Mouse (Mus musculus): ENCODE results near the gene Wdr90.

The Wdr90 gene

GRCm38 (mm10) chr17:25860229-25860628 is 1.1 kb downstream of the Wdr90 start:
- DNase-seq (ENCODE audit: inconsistent ontology term): no peak

- DNase-seq (ENCODE audit: inconsistent ontology term): peak; percentile 96
Observed at GRCm38 (mm10) chr17:25844396-25844901, 16.9 kb downstream of the Wdr90 start, which contains the start of gene Rhot2. Gene Rhot2 (minus strand): TSS chr17:25844851.

GRCm38 (mm10) chr17:25843636-25844395 is 17.5 kb downstream of the Wdr90 start:
- no peak for DNase-seq (ENCODE audit: inconsistent ontology term)

GRCm38 (mm10) chr17:25843122-25843521 is 18.2 kb downstream of the Wdr90 start:
- no peak for DNase-seq (ENCODE audit: inconsistent ontology term)

- no peak for DNase-seq (ENCODE audit: inconsistent ontology term)
Observed at GRCm38 (mm10) chr17:25842509-25842908, 18.8 kb downstream of the Wdr90 start.

- no peak for DNase-seq (ENCODE audit: inconsistent ontology term)
Observed at GRCm38 (mm10) chr17:25841117-25841880, 20.0 kb downstream of the Wdr90 start, which contains the start of gene Gm20683. Gene Gm20683 (minus strand): TSS chr17:25841763.

GRCm38 (mm10) chr17:25840519-25840918 is 20.8 kb downstream of the Wdr90 start:
- DNase-seq (ENCODE audit: inconsistent ontology term): no peak

GRCm38 (mm10) chr17:25839455-25840235 is 21.7 kb downstream of the Wdr90 start:
- no peak for DNase-seq (ENCODE audit: inconsistent ontology term)

GRCm38 (mm10) chr17:25838904-25839303 is 22.4 kb downstream of the Wdr90 start:
- DNase-seq (ENCODE audit: inconsistent ontology term): no peak

- DNase-seq (ENCODE audit: inconsistent ontology term): peak; percentile 48
Observed at GRCm38 (mm10) chr17:25837533-25837932, 23.8 kb downstream of the Wdr90 start.

GRCm38 (mm10) chr17:25837076-25837410 is 24.3 kb downstream of the Wdr90 start, which contains the start of gene Rhbdl1:
Gene Rhbdl1 (minus strand): TSS chr17:25837295.
- peak; percentile 82 for DNase-seq (ENCODE audit: inconsistent ontology term)

- DNase-seq (ENCODE audit: inconsistent ontology term): peak; percentile 32
Observed at GRCm38 (mm10) chr17:25836397-25837075, 24.8 kb downstream of the Wdr90 start.

GRCm38 (mm10) chr17:25835816-25836215 is 25.5 kb downstream of the Wdr90 start:
- no peak for DNase-seq (ENCODE audit: inconsistent ontology term)

GRCm38 (mm10) chr17:25835301-25835700 is 26.0 kb downstream of the Wdr90 start:
- DNase-seq (ENCODE audit: inconsistent ontology term): no peak

GRCm38 (mm10) chr17:25834595-25835222 is 26.6 kb downstream of the Wdr90 start:
- DNase-seq (ENCODE audit: inconsistent ontology term): no peak

GRCm38 (mm10) chr17:25833961-25834594 is 27.2 kb downstream of the Wdr90 start:
- no peak for DNase-seq (ENCODE audit: inconsistent ontology term)

- DNase-seq (ENCODE audit: inconsistent ontology term): peak; percentile 95
Observed at GRCm38 (mm10) chr17:25833291-25833663, 28.0 kb downstream of the Wdr90 start, which contains the start of gene Stub1. Gene Stub1 (minus strand): TSS chr17:25833404.

- DNase-seq (ENCODE audit: inconsistent ontology term): peak; percentile 100
Observed at GRCm38 (mm10) chr17:25832436-25833290, 28.6 kb downstream of the Wdr90 start.
